Mouse (Mus musculus) forebrain, embryonic 14.5 days (tissue): Measurements from ENCODE around the gene Cdc6. TPM values are rescaled to one million over a fixed set of nuclear protein-coding genes. Genes with fewer than 3 reads are reported as not detected.
A peak's percentile ranks its signal among the peaks of the same experiment; 100 is the strongest.

Experiments used
- ATAC-seq: fragments of 200-750 bp; cut with Nextera tagmentation; 2 replicates; pipeline ENCODE4 v1.8.0; 2017; ENCODE audit warnings: mild to moderate bottlenecking, moderate library complexity
- DNase-seq: peaks from one replicate; pipeline ENCODE4 v3.0.0-alpha.2; 2015; ENCODE audit warnings: low spot score
- H3K27ac ChIP-seq: fragments of 300-500 bp; sonication (generic); 2 replicates; pipeline ENCODE4 v1.5.1; 2014; ENCODE audit warnings: low read depth, mild to moderate bottlenecking, control low read depth, low read length, moderate library complexity
- H3K27me3 ChIP-seq: fragments of 300-500 bp; sonication (generic); replicated peaks from 2 replicates; pipeline ENCODE4 v1.6.1; 2014; ENCODE audit warnings: low read length, control low read depth, mixed read lengths; ENCODE audit not compliant: control insufficient read depth, insufficient read depth
- H3K36me3 ChIP-seq: fragments of 300-500 bp; sonication (generic); 2 replicates; pipeline ENCODE4 v1.6.1; 2014; ENCODE audit warnings: low read length, control low read depth; ENCODE audit not compliant: control insufficient read depth, insufficient read depth
- H3K4me1 ChIP-seq: fragments of 300-500 bp; sonication (generic); 2 replicates; pipeline ENCODE4 v1.6.1; 2014; ENCODE audit warnings: antibody characterized with exemption, low read length, control low read depth; ENCODE audit not compliant: control insufficient read depth, insufficient read depth
- H3K4me2 ChIP-seq: fragments of 300-500 bp; sonication (generic); 2 replicates; pipeline ENCODE4 v1.6.1; 2014; ENCODE audit warnings: mild to moderate bottlenecking, control low read depth, low read length
- H3K4me3 ChIP-seq: fragments of 300-500 bp; sonication (generic); 2 replicates; pipeline ENCODE4 v1.5.1; 2014; ENCODE audit warnings: low read depth, low read length, control low read depth
- H3K9ac ChIP-seq: fragments of 300-500 bp; sonication (generic); 2 replicates; pipeline ENCODE4 v1.6.1; 2014; ENCODE audit warnings: mild to moderate bottlenecking, low read length, control low read depth, moderate library complexity
- H3K9me3 ChIP-seq: fragments of 300-500 bp; sonication (generic); replicated peaks from 2 replicates; pipeline ENCODE4 v1.6.1; 2016; ENCODE audit warnings: low read length, control low read depth, mixed read lengths; ENCODE audit not compliant: control insufficient read depth
- WGBS: fragments of 180-500 bp; shearing (Covaris S2); extraction: QIAGEN DNeasy Blood & Tissue Kit; methylation state at CpG from one replicate; pipeline ENCODE4 v1.1.7; 2014; 5-methylcytosine and 5-hydroxymethylcytosine counted together
- polyA plus RNA-seq: library from polyadenylated mRNA; unstranded; fragments of >200 nt; fragmentation: Nextera tagmentation; extraction: Ambion mirVana; gene quantifications from 2 replicates; pipeline ENCODE4 v1.2.1, GENCODE M21; 2014

The Cdc6 gene
- polyA plus RNA-seq, 1 experiment from 2014 or later: 16.4 TPM

- Histone ChIP-seq H3K27ac (no peak overlapping the region), H3K4me1 (peaks cover 88% of the 10 kb centered on the region), H3K36me3 (no peaks in the 10 kb centered on the region), H3K4me2 (peak overlapping the region; percentile 100), H3K27me3 (peaks cover 10% of the 10 kb centered on the region; the same call in 1 of the 2 replicates), H3K9me3 (no peaks in the 10 kb centered on the region), H3K9ac (peak overlapping the region; percentile 62; the same call in 1 of the 2 replicates), H3K4me3 (peak overlapping the region; percentile 30; the same call in 1 of the 2 replicates)
- WGBS: 27% methylated on average over 6 of the region's 6 CpGs
- DNase-seq (no peak), ATAC-seq (no peak)
Measured at GRCm38 (mm10) chr11:98964201-98964615, 56.6 kb downstream of the Cdc6 start.

GRCm38 (mm10) chr11:98964616-98965415 is 57.2 kb downstream of the Cdc6 start:
- H3K4me1 ChIP-seq: peaks cover 88% of the 10 kb centered on the region
- 27% methylated on average over 15 of the region's 15 CpGs for WGBS
- peak overlapping the region; percentile 100 for H3K4me2 ChIP-seq
- H3K9ac ChIP-seq: peak overlapping the region; percentile 41
- no peak overlapping the region; the same call in 1 of the 2 replicates for H3K27ac ChIP-seq
- ATAC-seq (no peak), DNase-seq (no peak)
- H3K36me3 ChIP-seq: no peaks in the 10 kb centered on the region
- H3K9me3 ChIP-seq: no peaks in the 10 kb centered on the region
- no peak overlapping the region; the same call in 1 of the 2 replicates for H3K4me3 ChIP-seq
- peaks cover 10% of the 10 kb centered on the region; the same call in 1 of the 2 replicates for H3K27me3 ChIP-seq

DNA sequence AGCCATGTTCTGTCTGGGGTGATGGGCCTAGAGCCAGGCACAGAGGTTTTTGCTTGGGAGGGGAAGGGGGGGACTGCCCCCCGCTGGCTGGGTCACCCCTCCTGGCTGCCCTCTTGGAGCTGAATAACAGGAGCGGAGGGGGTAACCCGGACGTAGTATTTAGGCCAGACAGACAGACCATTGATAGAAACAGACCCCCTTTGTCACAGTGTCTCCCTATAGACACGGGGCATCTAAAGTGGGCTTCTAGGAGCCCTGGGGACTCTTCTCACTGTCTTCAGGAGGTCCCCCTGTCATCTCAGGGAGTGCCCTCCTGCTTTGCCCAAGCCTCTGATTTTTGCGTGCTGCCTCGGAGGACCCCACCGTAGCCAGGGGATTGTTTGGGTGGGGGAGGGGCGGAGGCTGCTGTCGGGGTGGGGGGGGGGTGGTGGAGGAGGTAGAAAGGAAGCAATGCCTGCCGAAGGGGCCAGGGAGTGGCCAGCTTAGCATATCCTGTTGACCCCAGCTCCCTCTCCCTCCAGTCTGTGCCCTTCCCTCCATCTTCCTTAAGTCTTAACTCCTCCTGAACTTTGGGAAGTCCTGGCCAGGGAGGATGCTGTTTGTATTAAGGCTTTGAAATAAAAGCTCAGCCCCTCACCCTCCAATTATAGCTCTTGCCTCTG is 57.9 kb downstream of the Cdc6 start:
- H3K4me3 ChIP-seq: no peak overlapping the region
- peak overlapping the region; percentile 38 for H3K9ac ChIP-seq
- peaks cover 10% of the 10 kb centered on the region; the same call in 1 of the 2 replicates for H3K27me3 ChIP-seq
- peak overlapping the region; percentile 100 for H3K4me2 ChIP-seq
- ATAC-seq (no peak), DNase-seq (no peak)
- peak overlapping the region; percentile 94; the same call in 1 of the 2 replicates for H3K27ac ChIP-seq
- no peaks in the 10 kb centered on the region for H3K9me3 ChIP-seq
- H3K4me1 ChIP-seq: peaks cover 93% of the 10 kb centered on the region
- 4% methylated on average over 9 of the region's 11 CpGs for WGBS
- H3K36me3 ChIP-seq: 0 out of 2 replicates have a peak, but pooled peaks cover under 1% of the 10 kb centered on the region

GRCm38 (mm10) chr11:98966499-98967141 is 59.0 kb downstream of the Cdc6 start:
- H3K9me3 ChIP-seq: no peaks in the 10 kb centered on the region
- H3K4me2 ChIP-seq: peak overlapping the region; percentile 100; the same call in 1 of the 2 replicates
- H3K4me3 ChIP-seq: no peak overlapping the region
- ATAC-seq (0 out of 2 replicates have a peak, but pooled peaks have one; percentile 10), DNase-seq (peak; percentile 84)
- 0 out of 2 replicates have a peak overlapping the region, but pooled peaks have one; percentile 0 for H3K9ac ChIP-seq
- 39% methylated on average over 9 of the region's 9 CpGs for WGBS
- H3K27ac ChIP-seq: peak overlapping the region; percentile 94; the same call in 1 of the 2 replicates
- peaks cover 97% of the 10 kb centered on the region for H3K4me1 ChIP-seq
- H3K36me3 ChIP-seq: peaks cover 10% of the 10 kb centered on the region
- peaks cover 7% of the 10 kb centered on the region; the same call in 1 of the 2 replicates for H3K27me3 ChIP-seq

- Histone ChIP-seq H3K4me3 (no peak overlapping the region), H3K4me1 (peaks cover 84% of the 10 kb centered on the region), H3K4me2 (peak overlapping the region; percentile 44), H3K9me3 (no peaks in the 10 kb centered on the region), H3K27ac (peak overlapping the region; percentile 94), H3K9ac (peak overlapping the region; percentile 36; the same call in 1 of the 2 replicates), H3K27me3 (no peaks in the 10 kb centered on the region), H3K36me3 (peaks cover 13% of the 10 kb centered on the region)
- DNase-seq (no peak), ATAC-seq (no peak)
- 66% methylated on average over 16 of the region's 16 CpGs for WGBS
Measured at GRCm38 (mm10) chr11:98968079-98968478, 60.5 kb downstream of the Cdc6 start.

DNA sequence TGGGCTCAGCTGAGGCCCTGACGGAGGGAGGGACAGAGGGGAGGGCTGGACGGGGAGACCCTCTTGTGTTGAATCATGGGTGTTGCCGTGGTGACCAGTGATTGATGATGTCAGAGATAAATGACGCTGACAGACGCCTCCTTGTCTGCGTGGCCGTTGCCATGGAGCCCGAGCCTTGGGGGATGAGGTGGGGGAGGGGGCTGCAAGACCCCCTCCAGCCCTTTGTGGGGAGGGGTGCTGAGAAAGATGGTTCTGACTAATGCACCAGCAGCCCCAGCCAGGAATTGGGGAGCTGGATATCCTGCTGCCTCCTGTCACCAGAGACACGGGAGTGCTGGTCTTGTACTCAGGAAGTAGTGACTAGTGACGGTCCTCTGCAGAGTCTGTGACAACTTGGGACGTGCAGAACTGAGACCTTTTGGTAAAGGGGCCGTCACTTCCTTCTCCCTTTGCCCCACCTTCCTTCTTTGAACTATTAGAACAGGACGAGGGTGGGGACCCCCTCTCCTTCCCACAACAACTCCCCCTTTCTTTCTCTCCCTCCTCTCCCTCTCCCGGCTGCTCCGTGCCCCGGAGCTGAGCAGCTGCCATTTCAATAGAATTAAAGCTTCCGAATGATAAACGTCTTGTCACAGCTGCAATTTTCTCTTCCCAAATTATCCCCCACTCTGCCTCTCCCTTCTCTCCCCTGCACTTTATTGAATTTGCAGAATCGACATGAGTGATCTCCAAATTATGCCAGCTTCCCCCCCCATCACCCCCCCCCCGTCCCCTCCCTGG is 61.3 kb downstream of the Cdc6 start:
- H3K4me3 ChIP-seq: peak overlapping the region; percentile 2; the same call in 1 of the 2 replicates
- 2% methylated on average over 19 of the region's 20 CpGs for WGBS

GRCm38 (mm10) chr11:98969496-98969927 is 61.9 kb downstream of the Cdc6 start:
- peak overlapping the region; percentile 2; the same call in 1 of the 2 replicates for H3K4me3 ChIP-seq
- peaks cover 19% of the 10 kb centered on the region for H3K36me3 ChIP-seq
- peak overlapping the region; percentile 32; the same call in 1 of the 2 replicates for H3K9ac ChIP-seq
- H3K27ac ChIP-seq: peak overlapping the region; percentile 94
- peaks cover 70% of the 10 kb centered on the region for H3K4me1 ChIP-seq
- DNase-seq (peak; percentile 94), ATAC-seq (peak; percentile 76)
- H3K4me2 ChIP-seq: peak overlapping the region; percentile 44
- H3K27me3 ChIP-seq: no peaks in the 10 kb centered on the region
- WGBS: 4% methylated on average over 17 of the region's 17 CpGs
- no peaks in the 10 kb centered on the region for H3K9me3 ChIP-seq

More for the DNA sequence above, 61.3 kb downstream of the Cdc6 start:
- ATAC-seq: peak; percentile 63
- no peaks in the 10 kb centered on the region for H3K9me3 ChIP-seq
- H3K27ac ChIP-seq: peak overlapping the region; percentile 94
- H3K4me2 ChIP-seq: peak overlapping the region; percentile 44
- H3K4me1 ChIP-seq: peaks cover 76% of the 10 kb centered on the region
- no peaks in the 10 kb centered on the region for H3K27me3 ChIP-seq
- H3K36me3 ChIP-seq: peaks cover 19% of the 10 kb centered on the region
- H3K9ac ChIP-seq: peak overlapping the region; percentile 36
- DNase-seq: peak; percentile 89
